Mouse (Mus musculus) mouse trophoblast stem cell (cell line): Measurements from ENCODE around the gene Dmrtb1.

Experiments
- in situ Hi-C, 2 experiments: fragments of 300-500 bp; cut with MseI, MboI; formaldehyde crosslinking; loops; 2 replicates in 1 of 2; 3 replicates in 1 of 2; pipeline ENCODE4 v1.15.1; 2025

Dmrtb1 gene

GRCm38 (mm10) chr4:107684130-107684529 lies at the start of gene Dmrtb1:
Gene Dmrtb1 (minus strand): TSS chr4:107684230.
- in situ Hi-C loops, result no loop called here

- in situ Hi-C loops, result no loop called here
These were observed 49.6 kb upstream of the Dmrtb1 start for GRCm38 (mm10) chr4:107733603-107734002.

- in situ Hi-C loops, result no loop called here
These were observed 48.6 kb upstream of the Dmrtb1 start for GRCm38 (mm10) chr4:107732624-107733023.

GRCm38 (mm10) chr4:107732182-107732581 lies 48.2 kb upstream of the Dmrtb1 start:
- in situ Hi-C loops, result no loop called here

- in situ Hi-C loops, result no loop called here
These were observed 47.0 kb upstream of the Dmrtb1 start for GRCm38 (mm10) chr4:107731088-107731465.

GRCm38 (mm10) chr4:107730391-107731087 lies 46.5 kb upstream of the Dmrtb1 start:
- in situ Hi-C loops, result no loop called here

- in situ Hi-C loops, result no loop called here
These were observed 41.4 kb upstream of the Dmrtb1 start for GRCm38 (mm10) chr4:107725432-107725831.

- in situ Hi-C loops, result no loop called here
These were observed 36.2 kb upstream of the Dmrtb1 start for GRCm38 (mm10) chr4:107720043-107720830.

GRCm38 (mm10) chr4:107719161-107719560 lies 35.1 kb upstream of the Dmrtb1 start:
- in situ Hi-C loops, result no loop called here

GRCm38 (mm10) chr4:107718720-107719119 lies 34.7 kb upstream of the Dmrtb1 start:
- in situ Hi-C loops, result no loop called here

- in situ Hi-C loops, result no loop called here
These were observed 33.8 kb upstream of the Dmrtb1 start for GRCm38 (mm10) chr4:107717718-107718313.

- in situ Hi-C loops, result no loop called here
These were observed 32.8 kb upstream of the Dmrtb1 start for GRCm38 (mm10) chr4:107716754-107717299.

- in situ Hi-C loops, result no loop called here
These were observed 22.9 kb upstream of the Dmrtb1 start for GRCm38 (mm10) chr4:107706884-107707283.

GRCm38 (mm10) chr4:107704185-107704584 lies 20.2 kb upstream of the Dmrtb1 start:
- in situ Hi-C loops, result no loop called here

GRCm38 (mm10) chr4:107701679-107702078 lies 17.6 kb upstream of the Dmrtb1 start:
- in situ Hi-C loops, result no loop called here

- in situ Hi-C loops, result no loop called here
These were observed 17.1 kb upstream of the Dmrtb1 start for GRCm38 (mm10) chr4:107701116-107701515.

- in situ Hi-C loops, result no loop called here
These were observed 15.2 kb upstream of the Dmrtb1 start for GRCm38 (mm10) chr4:107699271-107699670.

- in situ Hi-C loops, result no loop called here
These were observed 9.8 kb upstream of the Dmrtb1 start for GRCm38 (mm10) chr4:107693816-107694215.

- in situ Hi-C loops, result no loop called here
These were observed 4.2 kb upstream of the Dmrtb1 start for GRCm38 (mm10) chr4:107688213-107688612.

- in situ Hi-C loops, result no loop called here
These were observed 3.1 kb upstream of the Dmrtb1 start for GRCm38 (mm10) chr4:107687127-107687526.

- in situ Hi-C loops, result no loop called here
These were observed 849 bp downstream of the Dmrtb1 start for GRCm38 (mm10) chr4:107683006-107683756.
